Mouse (Mus musculus) cerebellum, postnatal 14 days (tissue): ENCODE data around the gene Zfp970.
"Not testable (repeated sequence)": the region's sequence is repeated elsewhere in the genome, so short reads cannot be mapped to it uniquely, and the experiment has no call there.

ENCODE experiments used
- DNase-seq, 2 experiments: peaks; one replicate each; pipeline ENCODE4 v3.0.0; 2021; ENCODE audit warnings: mixed read lengths in 2 of 2

Gene Zfp970

GRCm38 (mm10) chr2:177464676-177465075, at the start of gene Zfp970:
TSS of gene Zfp970 (plus strand) at chr2:177464733.
- DNase-seq = peak; percentile 14 to 25

GRCm38 (mm10) chr2:177468222-177468621, 3.7 kb downstream of the Zfp970 start:
- DNase-seq = not testable (repeated sequence)

DNA sequence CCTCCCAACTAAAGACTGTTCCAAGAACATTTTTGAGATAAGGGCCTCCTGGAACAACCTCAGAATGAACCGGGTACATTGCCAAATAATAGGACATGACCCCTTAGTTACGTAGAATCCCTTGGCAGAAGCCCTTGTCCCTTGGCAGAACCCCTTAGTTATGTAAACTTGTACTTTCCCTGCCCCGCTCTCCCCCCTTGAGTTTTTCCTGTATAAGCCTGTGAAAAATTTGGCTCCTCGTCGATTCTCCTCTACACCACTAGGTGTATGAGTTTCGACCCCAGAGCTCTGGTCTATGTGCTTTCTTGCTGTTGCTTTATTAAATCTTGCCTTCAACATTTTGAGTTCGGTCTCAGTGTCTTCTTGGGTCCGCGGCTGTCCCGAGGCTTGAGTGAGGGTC, 7.7 kb downstream of the Zfp970 start:
- not testable (repeated sequence) for DNase-seq

- DNase-seq = not testable (repeated sequence)
These were observed 17.4 kb downstream of the Zfp970 start for GRCm38 (mm10) chr2:177481971-177482370.

GRCm38 (mm10) chr2:177483238-177483948, 18.9 kb downstream of the Zfp970 start:
- DNase-seq = not testable (repeated sequence)

DNA sequence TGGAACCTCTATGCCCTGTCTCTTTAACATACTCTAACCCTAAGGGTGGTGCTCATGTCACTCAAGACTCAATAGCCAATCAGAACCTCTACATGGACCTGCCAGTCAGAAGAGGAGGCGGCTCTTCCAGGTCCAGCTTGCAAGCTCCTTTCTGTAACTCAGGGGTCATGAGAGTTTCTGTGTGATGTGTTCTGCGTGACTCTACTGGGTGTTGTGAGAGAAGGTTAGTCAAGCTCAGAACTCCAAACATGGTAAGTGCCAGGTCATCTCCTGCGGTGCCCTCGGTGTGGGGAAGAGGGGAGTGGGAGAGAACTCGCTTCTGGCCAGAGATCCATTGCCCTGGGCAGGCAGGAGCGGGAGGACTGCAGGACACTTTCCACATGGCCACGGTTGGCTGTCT, 33.5 kb downstream of the Zfp970 start, which contains the start of gene Gm14403:
Gene Gm14403, plus strand, starts transcription at position 149 of the 400 bp plus-strand sequence.
- peak; percentile 46 to 54 for DNase-seq

GRCm38 (mm10) chr2:177499182-177499581, 34.6 kb downstream of the Zfp970 start:
- not testable (repeated sequence) for DNase-seq

DNA sequence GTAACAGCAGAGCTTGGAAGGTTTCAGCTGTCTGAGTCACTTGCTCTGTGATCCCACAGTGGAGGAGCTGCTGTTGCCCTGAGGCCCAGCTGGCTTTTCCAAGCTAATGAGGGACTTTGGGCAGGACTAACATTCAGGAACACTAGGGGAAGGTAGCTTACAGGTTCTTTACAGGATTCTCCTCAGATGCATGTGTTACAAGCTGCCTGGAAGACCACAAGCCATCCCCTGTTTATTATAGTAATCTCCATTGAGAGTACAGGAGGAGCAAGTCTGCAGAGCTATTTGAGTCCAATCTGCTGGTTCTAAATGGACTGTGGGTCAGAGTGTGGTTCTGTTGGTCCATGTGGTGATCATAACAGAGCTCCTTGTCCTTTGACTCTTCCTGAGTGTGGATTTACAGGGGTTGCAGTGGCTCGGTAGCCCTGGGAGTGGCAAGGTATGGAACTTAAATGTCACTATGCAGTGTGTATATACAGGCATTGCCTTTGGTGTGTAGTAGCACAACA, 40.7 kb downstream of the Zfp970 start:
- not testable (repeated sequence) for DNase-seq

- not testable (repeated sequence) for DNase-seq
These were observed 46.8 kb downstream of the Zfp970 start for GRCm38 (mm10) chr2:177511381-177511780.

- not testable (repeated sequence) for DNase-seq
These were observed 47.4 kb downstream of the Zfp970 start for GRCm38 (mm10) chr2:177511972-177512371.

- DNase-seq = not testable (repeated sequence)
These were observed 49.5 kb downstream of the Zfp970 start for GRCm38 (mm10) chr2:177513991-177514479.

GRCm38 (mm10) chr2:177517746-177518145, 53.2 kb downstream of the Zfp970 start:
- DNase-seq = not testable (repeated sequence)

DNA sequence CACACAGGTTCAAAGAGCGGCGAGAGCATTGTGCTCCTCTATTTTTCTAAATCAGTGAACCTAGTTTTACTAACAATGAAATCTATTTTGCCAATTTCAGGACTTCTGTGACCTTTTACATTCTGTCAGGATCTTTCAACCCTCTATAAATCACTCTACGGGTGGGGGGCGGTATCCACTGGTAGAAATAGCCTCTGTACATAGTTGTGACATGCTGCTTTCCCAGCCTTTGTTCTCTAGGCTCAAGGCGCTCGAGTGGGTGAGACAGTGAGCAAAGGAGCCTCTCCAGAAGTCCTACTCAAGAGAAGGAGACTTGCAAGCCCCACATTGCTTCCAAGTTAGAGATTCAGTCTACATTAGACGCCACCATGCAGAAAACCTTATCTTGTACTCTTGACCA, 53.8 kb downstream of the Zfp970 start:
- DNase-seq = not testable (repeated sequence)

- DNase-seq = not testable (repeated sequence)
These were observed 54.4 kb downstream of the Zfp970 start for GRCm38 (mm10) chr2:177518960-177519359.

GRCm38 (mm10) chr2:177520035-177520434, 55.5 kb downstream of the Zfp970 start:
- no peak for DNase-seq

DNA sequence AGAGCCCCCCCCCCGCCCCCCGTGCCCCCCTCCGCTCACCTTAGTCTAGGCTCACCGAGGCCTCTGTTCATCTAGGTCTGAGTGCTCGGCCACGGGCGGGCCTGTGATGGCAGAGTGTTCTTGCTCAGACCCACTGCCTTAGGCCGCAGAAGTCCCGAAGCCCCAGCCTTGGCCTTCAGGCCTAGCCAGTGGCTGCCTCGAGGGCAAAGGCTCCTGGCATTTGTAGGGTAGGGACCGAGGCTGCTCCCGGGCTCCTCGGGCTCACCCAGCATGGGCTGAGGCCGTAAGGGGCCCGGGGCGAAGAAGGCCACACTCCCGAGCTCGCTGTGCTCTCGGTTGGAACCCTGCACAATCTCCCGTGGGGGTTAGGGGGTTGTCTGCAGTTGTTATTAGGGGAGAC, 58.5 kb downstream of the Zfp970 start:
- no peak for DNase-seq

DNA sequence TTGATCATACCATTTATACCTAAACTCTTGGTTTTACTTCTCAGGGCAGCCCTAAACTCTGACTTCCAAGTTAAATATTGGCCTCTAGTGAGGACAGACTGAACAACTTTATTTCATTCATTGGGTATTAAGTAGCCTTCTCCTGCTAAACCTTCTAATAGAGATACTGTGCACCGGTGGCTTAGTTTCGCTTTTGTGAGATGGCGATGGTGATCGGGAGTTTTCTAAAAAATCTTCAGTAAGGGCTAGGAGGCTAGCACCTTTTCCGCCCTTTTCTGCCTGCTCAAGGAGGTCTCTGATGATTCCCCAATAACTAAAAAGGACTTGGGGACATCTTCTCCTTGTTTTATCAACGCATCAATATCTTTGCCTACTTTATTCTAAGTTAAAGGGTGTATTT, 59.1 kb downstream of the Zfp970 start:
- DNase-seq = not testable (repeated sequence)

- DNase-seq = not testable (repeated sequence)
These were observed 59.6 kb downstream of the Zfp970 start for GRCm38 (mm10) chr2:177524171-177524570.
